Mouse (Mus musculus) thymus, postnatal 36 days (tissue): ENCODE measurements around the gene Ifi44.

Experiments
- DNase-seq, 2 experiments: peaks; one replicate each; pipeline ENCODE4 v3.0.0; 2022; ENCODE audit warnings: mixed read lengths in 2 of 2

The Ifi44 gene

GRCm38 (mm10) chr3:151749737-151750136 lies at the start of gene Ifi44:
Gene Ifi44, minus strand, starts transcription at chr3:151749960.
- no peak for DNase-seq

DNA sequence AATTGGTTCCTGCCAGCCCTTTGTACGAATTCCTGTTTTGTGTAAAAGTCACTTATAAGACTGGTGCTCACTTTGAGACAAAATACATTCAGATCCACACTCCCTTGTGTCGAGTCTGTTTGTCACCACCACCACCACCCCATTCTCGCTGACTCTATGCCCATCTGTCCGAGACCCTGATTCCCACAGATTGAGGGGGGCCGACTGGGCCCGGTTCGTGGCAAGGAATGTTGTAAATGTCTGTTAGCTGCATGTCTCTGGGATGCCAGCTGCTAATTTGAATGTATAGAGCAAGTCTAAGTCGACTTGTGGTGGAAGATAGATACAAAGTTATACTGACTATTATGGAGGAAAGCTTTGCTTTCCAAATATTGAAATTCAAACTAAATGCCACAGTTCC lies 38.9 kb upstream of the Ifi44 start:
- no peak for DNase-seq

- no peak for DNase-seq
Observed at GRCm38 (mm10) chr3:151775089-151775488, 25.3 kb upstream of the Ifi44 start.

DNA sequence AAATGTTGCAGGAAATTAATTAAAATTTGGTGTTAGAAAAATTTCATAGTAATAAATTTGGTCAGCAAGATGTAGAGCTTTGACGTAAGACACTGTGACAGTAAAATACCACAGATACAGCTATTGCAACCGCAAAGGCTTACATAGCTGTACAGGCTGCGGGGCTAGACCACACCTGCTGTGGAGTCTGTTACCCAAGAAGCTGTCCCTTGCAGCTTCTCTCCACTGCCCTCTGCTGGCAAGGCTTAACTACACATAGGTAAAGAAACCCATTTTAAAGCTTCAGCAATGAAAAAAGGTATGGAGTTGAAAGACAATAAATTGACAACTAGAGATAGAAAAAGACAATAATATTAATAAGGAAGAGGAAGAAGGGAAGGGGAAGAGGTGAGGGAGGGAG lies 21.3 kb upstream of the Ifi44 start:
- DNase-seq: peak; percentile 12 to 14

- DNase-seq: no peak
Observed at GRCm38 (mm10) chr3:151748514-151748913, 1.2 kb downstream of the Ifi44 start.

DNA sequence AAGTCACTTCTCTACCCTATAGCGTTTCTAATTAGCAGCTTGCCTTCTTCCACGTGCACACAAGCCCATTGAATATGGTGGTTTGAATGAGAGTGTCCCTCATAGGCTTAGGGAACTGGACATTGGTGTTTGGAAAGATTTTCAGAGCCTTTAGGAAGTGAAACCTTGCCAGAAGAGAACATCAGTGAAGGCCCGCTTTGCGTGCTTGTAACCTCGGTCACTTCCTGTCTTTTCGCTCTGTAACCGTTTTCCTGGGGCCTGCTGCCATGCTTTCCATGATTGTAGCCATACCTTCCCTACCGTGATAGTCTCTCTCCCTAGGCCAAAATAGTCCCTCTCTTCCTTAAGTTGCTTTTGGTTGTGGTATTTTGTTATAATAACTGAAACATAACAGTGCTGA lies 3.7 kb downstream of the Ifi44 start:
- no peak for DNase-seq

- DNase-seq: no peak
Observed at GRCm38 (mm10) chr3:151742223-151742622, 7.5 kb downstream of the Ifi44 start.

- no peak for DNase-seq
Observed at GRCm38 (mm10) chr3:151716246-151716645, 33.5 kb downstream of the Ifi44 start.

GRCm38 (mm10) chr3:151707335-151707734 lies 42.4 kb downstream of the Ifi44 start:
- no peak for DNase-seq
